Mouse (Mus musculus) cerebellum, postnatal 25 days (tissue): ENCODE measurements around the gene H2afy2.
A peak's percentile ranks its signal among the peaks of the same experiment; 100 is the strongest.

Experiments
- DNase-seq, 2 experiments: peaks; one replicate each; pipeline ENCODE4 v3.0.0; 2021; ENCODE audit warnings: mixed read lengths in 2 of 2

The H2afy2 gene

DNA sequence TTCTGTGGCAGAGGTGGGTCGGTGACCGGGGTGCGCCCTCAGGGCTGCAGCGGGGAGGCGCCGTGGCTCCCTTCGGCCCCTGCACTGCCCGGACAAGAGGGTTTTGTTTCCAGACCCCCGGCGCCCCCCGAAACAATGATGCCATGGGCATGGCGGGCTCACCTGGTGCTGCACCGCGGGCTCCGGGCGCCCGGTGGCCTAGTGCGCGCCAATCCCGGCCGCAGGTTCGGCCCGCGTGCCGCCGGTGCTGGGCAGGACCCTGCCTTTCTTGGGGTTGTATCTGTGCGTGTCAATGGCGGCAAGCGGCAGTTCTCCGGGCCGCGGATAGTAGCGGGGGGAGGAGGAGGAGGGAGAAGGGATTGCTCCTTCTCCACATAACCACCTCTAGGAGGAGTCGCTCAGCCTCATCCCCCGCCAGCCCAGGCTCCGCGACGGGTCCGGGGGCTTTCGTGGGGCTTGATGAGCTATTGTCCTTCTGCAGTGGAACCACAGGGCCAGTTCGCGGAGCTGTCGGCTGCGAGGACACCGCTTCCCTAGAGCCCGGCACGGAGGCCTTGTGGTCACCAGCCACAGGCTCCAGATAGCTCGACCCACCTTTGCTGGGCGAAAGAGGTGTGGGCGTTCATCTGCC lies at the start of gene H2afy2:
TSS of gene H2afy2 (minus strand) at position 527 of the 631 bp plus-strand sequence.
- DNase-seq: peak; percentile 87

DNA sequence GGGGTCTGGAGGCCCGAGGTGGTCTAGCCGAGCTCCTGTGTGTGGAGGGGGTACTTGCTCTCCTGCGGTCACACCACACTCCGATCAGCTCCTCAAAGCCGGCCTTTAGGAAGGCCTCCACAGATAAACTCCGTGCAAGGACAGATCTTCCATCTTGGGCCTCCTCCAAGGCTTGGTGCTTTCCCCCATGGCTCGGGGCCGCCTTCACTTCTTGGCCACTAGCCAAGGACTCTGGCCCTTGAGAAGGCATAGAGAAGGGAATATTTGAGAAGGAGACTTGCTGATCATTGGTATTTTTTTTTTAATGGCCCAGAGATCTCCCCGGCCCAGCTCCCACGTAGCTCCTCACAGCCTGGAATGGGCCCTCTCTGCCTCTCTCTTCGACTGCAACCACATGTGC lies 48.8 kb upstream of the H2afy2 start:
- DNase-seq: peak in 1 of 2 experiments; percentile 27

DNA sequence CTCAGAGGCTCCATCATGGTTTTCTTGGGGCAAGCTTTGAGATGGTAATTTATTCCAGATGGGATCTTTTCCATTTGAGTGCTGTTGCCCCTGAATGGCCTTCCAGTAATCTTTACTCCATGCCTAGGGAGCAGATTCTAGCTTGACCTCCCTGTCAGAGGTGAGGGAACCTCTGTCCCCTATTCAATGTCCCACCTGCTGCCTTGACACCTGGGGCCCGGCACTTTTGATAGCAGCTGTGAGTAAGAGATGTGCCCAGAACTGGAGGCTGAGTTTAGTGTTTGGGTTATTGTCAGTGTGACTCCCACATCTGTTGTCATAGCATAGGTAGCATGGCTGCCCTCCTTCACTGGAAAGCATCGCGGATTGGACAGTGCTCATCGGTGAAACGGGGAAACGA lies 47.8 kb upstream of the H2afy2 start:
- no peak for DNase-seq

DNA sequence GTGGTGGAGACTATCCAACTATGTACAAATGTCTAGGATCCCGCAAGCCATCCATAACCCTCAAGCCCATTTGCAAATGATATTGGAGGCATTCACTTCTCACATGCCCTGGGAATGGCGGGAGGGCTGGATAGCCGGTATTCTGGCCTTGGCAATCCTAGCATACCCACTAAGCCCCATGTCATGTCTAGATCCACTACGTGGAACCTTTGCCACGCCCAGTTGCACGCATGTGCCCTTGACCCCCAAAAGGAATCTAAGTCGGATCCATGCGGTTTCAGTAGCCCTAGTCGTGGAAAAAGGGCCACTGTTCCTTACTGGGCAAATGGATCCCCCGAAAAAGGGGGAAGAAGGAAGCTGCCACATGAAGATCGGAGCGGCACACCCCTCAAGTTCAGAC lies 47.3 kb upstream of the H2afy2 start:
- DNase-seq: no peak

DNA sequence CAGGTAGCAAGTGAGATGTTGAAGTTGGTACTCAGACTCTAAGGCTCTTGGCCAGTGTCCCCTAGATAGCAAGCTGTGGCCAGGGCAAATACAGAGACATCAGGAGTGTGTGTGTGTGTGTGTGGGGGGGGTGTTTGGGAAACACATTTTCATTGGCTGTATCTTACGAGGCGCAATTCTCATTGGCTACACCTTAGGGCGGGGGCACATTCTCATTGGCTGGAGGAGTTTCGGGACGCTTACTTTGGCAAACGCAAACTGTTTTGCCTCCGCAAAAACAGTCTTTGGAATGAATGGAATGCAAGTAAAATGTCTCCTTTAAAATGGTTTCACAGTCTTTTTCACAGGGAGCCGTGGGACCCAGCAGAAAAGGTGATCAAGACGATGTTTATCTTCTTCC lies 46.9 kb upstream of the H2afy2 start:
- DNase-seq: no peak

DNA sequence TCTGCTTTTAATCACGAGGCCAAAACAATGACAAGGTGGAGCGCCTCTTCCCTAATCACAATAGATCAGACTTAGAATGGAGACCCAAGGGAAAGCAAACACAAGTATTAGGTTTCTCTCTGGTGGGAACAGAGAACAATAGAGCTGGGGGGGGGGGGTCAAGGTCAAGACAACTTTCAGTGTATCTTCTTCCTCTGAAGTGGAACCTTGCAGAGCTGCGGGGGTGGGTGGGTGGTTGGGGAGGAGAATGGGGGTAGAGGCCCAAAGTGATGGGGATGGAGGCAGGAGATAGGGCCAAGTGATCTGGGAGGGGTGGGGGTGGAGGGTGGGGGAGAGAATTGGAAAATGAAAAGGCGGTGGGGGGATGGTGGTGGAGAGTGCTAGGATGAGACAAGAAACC lies 45.1 kb upstream of the H2afy2 start:
- DNase-seq: no peak

DNA sequence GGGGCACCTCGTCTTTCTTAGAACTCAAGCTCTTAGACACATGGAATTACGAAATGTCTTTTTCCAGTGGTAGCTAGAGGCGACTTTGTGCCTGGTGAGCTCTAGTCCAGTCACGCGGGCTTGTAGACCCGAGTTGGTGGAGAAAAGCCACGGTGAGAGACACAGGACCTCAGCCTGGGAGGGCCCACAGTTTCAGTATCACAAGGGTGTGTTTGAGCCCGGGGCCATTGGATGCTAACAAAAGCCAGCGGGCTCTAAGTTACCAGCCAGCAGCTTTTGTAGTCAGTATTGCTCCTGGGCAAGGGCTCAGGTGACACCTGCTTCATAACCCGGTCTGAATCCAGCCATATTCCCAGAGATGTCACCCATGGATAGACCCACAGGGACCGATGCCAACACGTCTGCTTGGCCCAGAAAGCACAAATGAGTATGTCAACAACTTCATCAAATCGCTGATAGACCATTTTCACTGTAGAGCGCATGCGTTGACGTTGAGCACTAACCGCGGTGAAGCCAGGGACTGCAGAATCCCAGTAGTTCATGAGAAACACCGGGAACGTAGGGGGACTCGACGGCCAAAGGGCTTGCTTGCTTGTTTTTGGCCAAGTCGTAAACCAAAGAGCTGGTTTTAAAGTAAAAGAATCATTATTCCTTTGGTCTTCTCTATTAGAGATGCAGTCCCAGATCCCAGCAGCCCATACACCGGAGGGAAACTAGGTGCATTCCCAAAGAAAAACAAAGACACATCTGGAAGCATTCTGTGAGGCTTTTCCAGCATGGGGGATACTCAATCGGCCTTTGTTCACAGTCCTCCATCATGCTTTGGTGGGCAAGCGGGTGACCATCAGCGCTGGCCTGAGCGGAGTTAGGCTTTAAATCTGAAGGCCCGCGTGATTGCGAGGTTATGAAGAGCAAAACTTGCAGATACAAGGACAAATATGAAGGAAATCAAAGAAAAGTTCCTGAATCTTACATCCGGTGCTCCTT lies 44.3 kb upstream of the H2afy2 start:
- DNase-seq: no peak

DNA sequence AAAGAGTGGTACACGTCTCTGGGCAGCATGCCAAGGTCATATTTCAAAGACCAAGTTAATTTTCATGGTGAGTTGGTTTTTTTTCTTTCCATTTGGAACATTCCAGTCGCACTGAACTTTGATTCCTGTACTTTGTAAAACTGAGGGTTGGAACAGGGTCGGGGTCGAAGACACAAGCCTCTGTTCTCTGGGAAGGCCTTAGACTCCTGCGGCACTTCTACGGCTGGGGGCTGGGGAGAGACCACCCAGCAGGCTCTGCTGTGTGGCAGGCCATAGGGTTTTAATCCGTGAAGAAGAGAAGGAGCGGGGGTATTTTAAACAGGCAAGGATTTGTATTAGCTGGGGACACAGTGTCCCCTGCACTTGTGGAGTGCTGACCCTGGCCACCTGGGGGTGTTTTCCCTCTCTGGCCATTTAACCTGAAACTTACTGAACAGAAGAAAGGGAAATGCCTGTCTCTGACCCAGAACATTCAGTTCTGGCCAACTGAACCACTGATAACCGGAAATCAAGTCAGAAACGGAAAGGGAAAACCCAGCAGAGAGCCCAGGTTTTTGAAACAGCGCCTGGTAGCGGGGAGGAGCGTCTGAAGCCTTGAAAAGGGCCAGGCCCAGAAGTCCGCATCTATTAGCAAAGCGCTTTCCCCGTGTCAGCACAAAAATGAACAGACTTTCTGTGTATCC lies 42.9 kb upstream of the H2afy2 start:
- DNase-seq: no peak

DNA sequence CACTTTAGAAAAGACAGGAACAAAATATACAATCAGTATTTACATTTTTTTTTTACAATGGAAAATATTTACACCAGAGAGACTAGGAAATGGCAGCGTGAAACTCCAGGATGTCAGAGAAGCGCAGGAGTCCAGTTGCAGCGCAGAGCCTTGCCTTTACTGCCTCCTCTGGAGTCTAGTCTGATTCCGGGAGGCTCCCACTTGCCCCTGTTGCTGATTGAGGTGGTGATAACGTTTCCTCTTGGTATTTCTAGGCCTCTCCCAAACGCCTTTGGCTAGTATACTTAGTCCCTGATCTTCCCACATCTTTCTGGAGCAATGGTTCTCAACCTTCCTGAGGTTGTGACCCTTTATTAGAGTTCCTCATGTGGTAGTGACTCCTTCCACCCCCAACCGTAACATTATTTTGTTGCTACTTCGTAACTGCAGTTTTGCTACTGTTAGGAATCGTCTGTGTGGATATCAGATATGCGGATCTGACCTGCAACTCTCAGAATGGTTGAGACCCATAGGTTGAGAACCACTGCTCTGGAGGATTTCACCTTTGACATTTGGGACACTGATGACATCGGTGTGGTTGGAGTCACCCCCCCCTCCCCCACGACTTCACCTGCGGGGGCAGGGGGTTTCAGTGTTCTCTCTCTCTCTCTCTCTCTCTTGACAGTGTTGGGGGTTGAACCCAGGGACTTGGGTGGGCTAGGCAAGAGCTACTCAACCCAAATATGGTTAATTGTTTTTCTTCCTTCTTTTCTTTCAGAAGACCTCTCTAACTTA lies 42.2 kb upstream of the H2afy2 start:
- no peak for DNase-seq

DNA sequence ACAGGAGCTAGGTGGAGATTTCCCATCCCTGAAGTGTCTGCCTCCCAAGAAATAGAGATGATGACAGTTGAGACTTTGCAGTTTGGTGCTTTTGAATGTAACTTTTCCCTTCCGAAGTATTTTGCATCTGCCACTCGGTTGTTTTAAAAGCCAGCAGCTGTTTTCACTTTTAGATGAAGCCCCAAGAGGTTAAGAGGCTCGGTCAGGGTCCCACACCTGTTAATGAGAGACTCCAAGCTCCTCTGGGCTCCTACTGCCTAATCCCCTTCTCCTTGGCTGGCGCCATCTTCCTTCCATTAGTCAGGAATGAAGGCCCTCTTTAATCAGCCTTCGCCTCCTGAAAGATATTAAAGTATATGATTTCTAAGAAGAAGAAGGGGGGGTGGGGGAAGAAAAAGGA lies 41.6 kb upstream of the H2afy2 start:
- DNase-seq: no peak

DNA sequence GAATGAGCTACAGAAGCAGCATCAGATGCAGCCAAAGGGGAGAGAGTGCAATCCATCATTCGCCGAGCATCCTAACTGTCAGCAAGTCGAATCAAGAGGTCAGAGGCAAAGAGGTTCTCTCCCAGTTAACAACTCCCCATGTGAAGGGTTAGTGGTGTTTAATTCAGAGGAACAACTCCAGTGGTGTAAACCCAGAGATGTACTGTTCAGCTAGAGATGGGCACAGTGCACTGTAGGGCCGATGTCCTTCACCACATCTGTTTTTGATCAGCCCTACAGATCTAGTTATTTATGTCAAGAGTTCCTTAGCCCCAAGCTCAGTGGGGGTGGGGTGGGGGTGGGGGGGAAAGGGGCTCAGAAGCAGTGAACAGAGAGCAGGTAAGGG lies 39.8 kb upstream of the H2afy2 start:
- DNase-seq: no peak

DNA sequence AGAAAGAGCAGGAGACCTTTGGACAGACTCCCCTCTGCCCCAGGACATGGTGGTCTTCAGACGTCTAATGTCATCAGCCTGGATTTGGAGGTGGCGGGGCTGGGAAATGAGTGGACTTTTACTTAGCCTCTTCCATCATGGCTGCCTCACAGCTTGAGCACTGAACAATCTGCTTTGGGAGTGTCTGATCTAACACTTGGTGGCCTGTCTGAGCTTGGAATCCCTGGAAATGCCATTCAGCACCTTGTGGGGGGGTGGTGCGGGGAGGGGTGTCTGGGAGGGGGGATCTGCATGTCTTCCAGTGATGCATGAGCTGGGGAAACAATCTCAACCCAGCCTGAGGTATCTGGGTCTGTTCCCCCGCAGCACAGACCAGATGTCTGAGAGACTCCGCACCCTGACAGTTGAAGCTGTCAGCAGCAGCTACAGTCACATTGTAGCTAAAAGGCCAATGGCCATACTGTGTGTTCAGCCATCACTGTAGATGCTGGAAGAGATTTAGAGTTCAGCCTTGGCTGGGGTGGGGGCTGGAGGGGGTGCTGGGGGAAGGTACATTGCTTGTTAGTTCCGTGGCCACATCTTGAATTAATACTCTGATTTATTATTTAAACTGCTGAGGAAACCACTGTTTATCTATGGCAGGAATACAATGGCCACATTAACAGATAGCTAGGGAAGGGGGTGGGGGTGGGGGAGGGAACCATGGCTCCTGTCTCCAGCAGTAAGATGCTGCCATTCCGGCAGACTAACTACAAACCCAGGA lies 39.2 kb upstream of the H2afy2 start:
- DNase-seq: no peak

DNA sequence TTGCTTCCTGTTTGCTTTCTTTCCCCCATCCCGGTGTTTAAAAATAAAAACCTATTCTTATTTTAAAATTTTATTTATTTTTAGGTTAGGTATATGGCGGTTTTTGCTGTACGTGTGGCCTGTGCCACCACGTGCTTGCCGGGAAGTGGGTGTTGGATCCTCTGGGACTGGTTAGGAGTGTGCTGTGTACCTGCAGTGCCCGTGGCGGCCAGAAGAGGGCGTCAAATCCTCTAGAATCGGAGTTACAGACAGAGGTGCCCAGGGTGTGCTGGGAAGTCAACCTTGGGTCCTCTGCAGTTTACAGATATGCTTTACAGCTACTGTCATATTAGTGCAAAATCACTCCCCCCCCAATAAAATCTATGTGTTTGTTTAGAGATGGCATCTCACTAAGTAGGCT lies 36.1 kb upstream of the H2afy2 start:
- no peak for DNase-seq

DNA sequence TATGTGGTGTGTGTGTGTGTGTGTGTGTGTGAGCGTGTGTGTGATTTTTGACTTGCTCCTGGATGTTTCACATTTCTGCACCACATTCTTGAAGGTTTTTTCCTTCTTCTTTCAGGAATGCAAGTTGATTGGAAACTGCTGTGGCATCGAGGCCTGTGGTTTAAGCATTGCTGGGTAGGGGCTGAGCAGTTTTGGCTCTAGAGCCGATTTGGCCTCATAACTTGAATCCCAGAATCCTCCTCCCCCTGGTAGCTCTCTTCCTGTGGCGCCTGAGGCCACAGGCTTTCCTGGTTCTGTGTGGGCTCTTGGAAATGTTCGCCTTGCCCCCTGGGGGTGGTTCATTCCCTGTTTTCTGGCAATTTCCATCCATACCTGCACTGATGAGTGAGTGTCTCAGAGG lies 28.0 kb upstream of the H2afy2 start:
- DNase-seq: no peak

DNA sequence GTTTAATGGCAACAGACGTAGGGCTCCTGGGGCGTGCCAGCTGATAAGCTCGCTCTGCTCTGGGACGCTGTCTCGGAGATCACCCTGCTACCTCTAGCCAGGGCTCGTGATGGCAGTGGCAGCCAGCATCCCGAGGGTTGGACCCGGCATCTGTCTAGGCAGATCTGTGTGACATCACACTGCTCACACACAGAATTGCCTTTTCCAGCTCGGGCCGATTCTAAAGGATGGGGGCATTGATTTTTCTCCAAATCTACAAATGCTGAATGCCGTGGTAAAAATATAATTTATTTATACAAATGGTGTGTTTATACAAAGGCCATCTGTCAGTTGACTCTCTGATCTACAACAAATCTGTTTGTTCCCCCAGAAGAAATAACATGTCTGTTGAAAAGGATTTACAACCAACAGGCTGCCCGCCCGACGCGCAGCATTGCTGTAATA lies 14.2 kb upstream of the H2afy2 start:
- DNase-seq: no peak

DNA sequence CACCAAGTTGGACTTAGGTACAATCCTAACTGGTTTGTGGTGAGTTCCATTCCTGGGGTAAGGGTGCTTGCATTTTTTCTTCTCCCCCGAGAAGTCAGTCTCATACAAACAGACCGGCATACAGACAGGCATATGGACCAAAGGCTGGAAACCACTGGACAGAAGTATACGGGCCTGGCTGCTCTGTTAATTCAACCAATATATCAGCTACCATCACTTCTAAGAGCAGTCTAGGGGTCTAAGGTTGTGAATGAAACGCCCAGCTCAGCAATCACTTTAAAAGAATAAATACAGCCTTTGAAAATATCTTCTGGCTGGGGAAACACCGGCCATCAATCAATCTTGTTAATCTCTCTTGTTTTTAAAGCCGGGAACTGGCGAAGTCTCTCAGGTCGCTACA lies 11.5 kb upstream of the H2afy2 start:
- no peak for DNase-seq

DNA sequence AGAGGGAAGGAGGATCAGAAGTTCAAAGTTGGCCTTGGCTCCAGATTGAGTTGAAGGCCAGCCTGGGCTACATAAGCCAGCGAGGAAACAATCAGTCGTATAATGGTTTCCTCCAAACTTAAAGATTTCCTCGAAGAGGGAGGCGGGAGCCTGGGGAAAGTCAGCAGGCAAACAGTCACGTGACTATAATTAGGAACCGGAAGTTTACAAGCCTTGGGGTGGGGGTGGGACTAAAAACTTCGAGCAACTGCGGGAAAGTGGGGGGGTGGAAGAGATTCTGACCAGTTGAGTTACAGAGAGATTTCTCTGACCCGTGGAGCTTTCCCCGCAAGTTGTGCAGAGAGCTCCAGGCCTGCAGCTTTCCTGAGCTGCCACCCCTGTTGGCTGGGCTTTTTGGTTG lies 11.0 kb upstream of the H2afy2 start:
- no peak for DNase-seq

DNA sequence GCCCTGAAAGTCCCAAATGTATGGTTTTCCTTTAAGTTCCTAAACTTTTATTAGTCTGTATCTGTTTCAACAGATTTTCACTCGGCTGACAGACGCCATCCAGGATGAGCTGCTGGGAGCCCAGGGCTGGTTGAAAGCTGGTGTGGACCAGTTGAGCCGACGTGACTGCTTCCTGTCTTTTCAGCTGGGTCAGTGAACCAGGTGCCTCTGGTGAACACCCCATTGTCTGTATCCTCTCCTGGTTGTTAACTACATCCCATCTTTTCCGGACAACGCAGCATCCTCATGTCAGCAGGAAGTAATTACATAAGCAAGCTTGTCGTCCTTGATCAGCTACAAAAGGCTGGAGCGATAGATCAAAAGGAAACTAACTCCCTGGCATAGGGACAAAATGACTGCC lies 9.1 kb upstream of the H2afy2 start:
- no peak for DNase-seq

DNA sequence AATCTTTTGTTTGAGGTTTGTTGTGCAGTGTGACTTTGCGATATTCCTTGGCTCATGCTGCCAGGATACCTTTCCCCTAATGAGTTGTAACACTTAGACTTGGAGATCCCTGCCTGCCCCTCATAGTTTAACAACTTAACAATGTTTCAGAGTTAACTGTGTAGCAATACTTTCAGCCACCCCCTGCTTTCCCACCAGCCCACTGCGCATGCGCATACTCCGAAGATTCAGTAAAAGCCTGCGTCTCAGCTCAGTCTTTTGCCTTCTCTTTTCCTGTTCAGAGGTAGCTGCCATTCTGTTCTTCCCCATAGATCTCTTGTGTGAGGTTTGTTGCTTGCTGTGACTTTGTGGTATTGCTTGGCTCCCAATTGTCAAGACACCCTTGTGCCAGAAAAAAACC lies 4.6 kb upstream of the H2afy2 start:
- DNase-seq: no peak

DNA sequence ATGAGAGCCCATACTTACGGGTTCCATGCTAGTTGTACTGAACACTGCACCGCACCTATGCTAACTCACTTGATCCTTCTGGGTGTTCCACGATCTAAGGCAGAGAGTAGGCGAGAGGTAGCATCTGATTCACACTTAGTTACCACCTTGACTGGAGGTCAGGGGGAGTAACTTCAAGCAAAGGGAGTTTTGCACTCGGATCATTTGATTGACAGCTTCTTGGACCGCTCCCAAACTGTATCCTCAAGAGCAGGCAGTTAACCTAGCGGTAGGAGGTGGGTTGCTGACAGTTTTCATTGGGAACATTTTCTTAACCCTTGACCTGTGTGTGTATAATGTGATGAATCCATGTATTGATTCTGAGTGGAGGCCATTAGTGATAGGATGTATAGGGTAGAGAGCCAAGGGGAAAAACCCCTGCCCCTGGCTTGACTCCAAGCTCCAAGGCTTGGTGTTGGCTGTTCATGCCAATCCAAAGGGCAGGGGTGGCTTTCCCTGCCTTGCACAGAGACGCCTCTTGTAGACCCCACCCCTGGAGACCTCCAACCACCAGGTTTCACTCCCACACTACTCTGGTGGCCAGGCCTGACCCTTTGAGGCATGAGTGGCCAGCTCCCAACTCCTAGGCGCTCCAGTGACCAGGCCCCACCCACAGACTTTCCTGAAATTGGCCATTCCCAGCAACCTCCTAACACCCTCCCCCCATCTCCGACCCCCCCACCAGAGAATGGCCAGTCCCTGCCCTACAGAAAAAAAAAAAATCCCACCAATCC lies 3.8 kb upstream of the H2afy2 start:
- DNase-seq: no peak

DNA sequence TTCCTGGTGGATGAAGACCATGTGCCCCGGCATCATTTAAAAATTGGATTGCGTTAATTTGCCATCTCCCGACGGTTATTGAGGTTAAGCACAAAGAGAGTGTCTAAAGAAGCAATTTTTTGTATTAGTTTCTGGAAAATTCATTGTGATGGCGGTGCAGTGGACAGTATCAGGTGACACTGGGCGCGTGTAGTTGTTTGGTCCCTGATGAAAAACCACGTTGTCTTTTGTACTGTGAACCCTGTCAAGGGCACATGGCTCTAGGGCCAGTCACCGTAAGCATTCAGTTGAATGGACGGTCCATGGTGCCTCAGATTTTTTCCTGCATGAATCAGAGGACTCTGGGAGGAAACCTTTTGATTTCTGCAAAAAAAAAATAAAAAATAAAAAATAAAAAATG lies 467 bp upstream of the H2afy2 start:
- DNase-seq: peak in 1 of 2 experiments; percentile 14
